7 mouse cellular contexts compared by ENCODE assay signal in the genomic region with DNA sequence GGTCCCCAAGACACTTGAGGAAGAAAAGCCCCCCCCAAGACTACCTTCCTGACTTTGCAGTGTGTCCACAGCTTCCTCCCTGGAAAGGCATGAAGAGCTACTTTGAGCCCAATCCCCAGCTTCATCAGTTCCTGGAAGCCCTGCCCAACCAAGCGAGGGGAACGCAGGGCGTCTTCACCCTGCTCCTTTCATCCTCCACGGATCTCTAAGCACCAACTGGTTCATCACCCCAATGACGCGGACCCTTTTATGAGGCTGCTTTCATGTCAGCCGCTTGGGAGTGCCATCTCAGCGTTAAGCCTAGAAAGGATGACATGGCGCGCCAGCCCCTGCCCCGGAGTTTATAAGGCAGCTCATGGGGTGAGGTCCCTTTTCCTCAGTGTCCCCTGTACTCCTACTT. TPM values are rescaled to one million over a fixed set of nuclear protein-coding genes. Genes with fewer than 3 reads are reported as not detected.
DNase-seq lines count a peak whose midpoint lies in the region; ATAC-seq and TF ChIP-seq lines count a peak whose summit lies in the region.

A gene (minus strand): TSS at position 187 of the 400 bp plus-strand sequence.

- no peaks in the 10 kb centered on the region for H3K9me3 ChIP-seq in neural tube, embryonic 12.5 days

- intact Hi-C loops in heart, postnatal 10 days (cut with DNase I) = no loop called here
- intact Hi-C loops in left cerebral cortex, postnatal 4 days (cut with DNase I) = no loop called here

- peak within 1 kb of the TSS; percentile 70 for H3K4me3 ChIP-seq in embryonic fibroblast, embryonic 13.5 days (ENCODE audit: insufficient read depth, low read length)
- H3K4me3 ChIP-seq in neural tube, embryonic 12.5 days = peak within 1 kb of the TSS; percentile 89

- H3K27ac ChIP-seq in embryonic fibroblast, embryonic 13.5 days (ENCODE audit: insufficient read depth, low read length) = peak within 1 kb of the TSS; percentile 76
- peak within 1 kb of the TSS; percentile 86 for H3K27ac ChIP-seq in neural tube, embryonic 12.5 days

- H3K36me3 ChIP-seq in neural tube, embryonic 12.5 days = peaks cover 9% of the 10 kb centered on the region

- whole genome bisulfite sequencing in neural tube, embryonic 12.5 days = 3% methylated on average over 11 of the region's 11 CpGs

- no peak for TF ChIP-seq CTCF in embryonic fibroblast, embryonic 13.5 days (IDR thresholded peaks at IDR 0.05; ENCODE audit: borderline replicate concordance, insufficient read depth, low read length)

- H3K4me2 ChIP-seq in neural tube, embryonic 12.5 days (replicated peaks) = peak within 1 kb of the TSS; percentile 87

- H3K27me3 ChIP-seq in neural tube, embryonic 12.5 days (replicated peaks) = no peaks in the 10 kb centered on the region

- peak within 1 kb of the TSS; percentile 89 for H3K9ac ChIP-seq in neural tube, embryonic 12.5 days

- H3K4me1 ChIP-seq in embryonic fibroblast, embryonic 13.5 days (ENCODE audit: control insufficient read depth, insufficient read depth, low read length) = no peaks in the 10 kb centered on the region; the same call in 1 of the 2 replicates
- H3K4me1 ChIP-seq in neural tube, embryonic 12.5 days = peaks cover 24% of the 10 kb centered on the region

- ATAC-seq in CD4-positive, CD25-positive, alpha-beta regulatory T cell, adult 4 months = peak; percentile 15
- no peak; the same call in 1 of the 2 replicates for ATAC-seq in neural tube, embryonic 12.5 days (ENCODE audit: low FRiP score, low read depth)

- TF ChIP-seq POLR2A in embryonic fibroblast, embryonic 13.5 days (IDR thresholded peaks at IDR 0.05; ENCODE audit: low read depth, low read length) = peak; percentile 29; the same call in 1 of the 2 replicates

- DNase-seq in CD4-positive helper T cell, adult 2 months (ENCODE audit: low read depth, low spot score) = peak; percentile 81
- DNase-seq in heart, postnatal 10 days = no peak
- DNase-seq in left cerebral cortex, postnatal 4 days = no peak
- DNase-seq in MN1 (ENCODE audit: low spot score) = no peak

RNA-seq across cellular contexts. Expression of the gene that starts here (rescaled TPM):
- 100 to 1,000 TPM; 426 to 510 TPM for polyA plus RNA-seq in CD4-positive, CD25-positive, alpha-beta regulatory T cell, adult 4 months (2017; shearing (Covaris generic))
- polyA plus RNA-seq in embryonic fibroblast, embryonic 13.5 days (2011; ENCODE audit: insufficient read length, low read depth, missing spikeins) = 214 and 225 TPM in 2 replicates
- 100 to 1,000 TPM; 199 to 207 TPM for total RNA-seq in heart, postnatal 10 days (2021)
- total RNA-seq in left cerebral cortex, postnatal 4 days (2021) = 100 to 1,000 TPM; 276 to 297 TPM
- polyA plus RNA-seq in neural tube, embryonic 12.5 days (2016; fragmentation: Nextera tagmentation; extraction: Ambion mirVana) = 298 and 311 TPM in 2 replicates
